Mouse (Mus musculus): Measurements from ENCODE around the gene Egfl7. TPM values are rescaled to one million over a fixed set of nuclear protein-coding genes. Genes with fewer than 3 reads are reported as not detected.

The Egfl7 gene
- polyA plus RNA-seq, 1 experiment from 2014 or later, result 118 TPM

DNA sequence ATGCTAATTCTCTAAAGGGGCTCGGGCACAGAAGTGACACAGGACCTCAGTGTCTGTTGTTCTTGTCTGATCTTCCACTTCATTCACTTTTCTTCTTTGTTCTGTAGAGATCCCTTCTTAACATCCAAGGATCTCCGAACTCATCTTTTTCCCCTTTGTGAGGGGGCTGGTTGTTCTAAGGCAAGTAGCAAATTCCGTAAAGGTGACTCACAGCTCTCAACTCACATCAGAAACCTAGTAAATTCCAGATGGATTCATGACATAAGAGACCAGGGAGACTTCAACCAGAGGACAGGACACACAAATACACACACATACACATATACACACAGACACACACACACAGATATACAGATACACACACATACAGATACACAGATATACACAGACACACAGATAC is 30.7 kb downstream of the Egfl7 start:
- ATAC-seq, result no peak
- Histone ChIP-seq H3K9me3 (ENCODE audit: control insufficient read depth, low read length) (no peaks in the 10 kb centered on the region), H3K4me3 (ENCODE audit: low read length) (no peak overlapping the region), H3K4me1 (ENCODE audit: control insufficient read depth, insufficient read depth, low read length) (peaks cover 17% of the 10 kb centered on the region), H3K4me2 (ENCODE audit: low read depth, low read length) (no peak overlapping the region), H3K27me3 (replicated peaks; ENCODE audit: control insufficient read depth, insufficient read depth, low read length) (no peaks in the 10 kb centered on the region), H3K9ac (ENCODE audit: low read depth, low read length) (no peak overlapping the region), H3K36me3 (ENCODE audit: control insufficient read depth, insufficient read depth, low read length) (no peaks in the 10 kb centered on the region), H3K27ac (ENCODE audit: low read length) (no peak overlapping the region)
- WGBS, result 80% methylated on average over 3 of the region's 3 CpGs

DNA sequence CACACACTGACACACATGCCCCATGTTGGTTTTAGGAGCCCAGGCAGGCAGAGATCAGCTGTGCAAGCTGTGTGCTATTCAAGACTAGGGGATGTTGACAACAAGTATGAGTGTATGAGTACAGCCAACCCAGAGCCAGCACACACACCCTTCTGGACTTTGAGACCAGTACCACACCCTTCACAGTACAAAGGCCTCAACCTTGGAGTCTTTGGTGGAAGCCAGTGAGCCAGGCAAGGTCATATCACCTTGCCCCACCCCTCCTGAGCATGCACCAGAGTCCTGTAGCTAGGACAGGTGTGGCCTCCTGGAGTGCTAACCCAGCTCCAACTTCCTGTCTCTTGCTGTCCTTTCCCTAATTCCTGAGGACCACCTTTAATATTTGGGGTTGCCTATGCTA is 31.2 kb downstream of the Egfl7 start:
- no peaks in the 10 kb centered on the region for H3K27me3 ChIP-seq (replicated peaks; ENCODE audit: control insufficient read depth, insufficient read depth, low read length)
- ATAC-seq, result peak; percentile 87
- peaks cover 18% of the 10 kb centered on the region for H3K4me1 ChIP-seq (ENCODE audit: control insufficient read depth, insufficient read depth, low read length)
- no peak overlapping the region for H3K9ac ChIP-seq (ENCODE audit: low read depth, low read length)
- no peak overlapping the region for H3K4me3 ChIP-seq (ENCODE audit: low read length)
- peak overlapping the region; percentile 65 for H3K27ac ChIP-seq (ENCODE audit: low read length)
- H3K4me2 ChIP-seq (ENCODE audit: low read depth, low read length), result no peak overlapping the region
- no peaks in the 10 kb centered on the region for H3K9me3 ChIP-seq (ENCODE audit: control insufficient read depth, low read length)
- H3K36me3 ChIP-seq (ENCODE audit: control insufficient read depth, insufficient read depth, low read length), result no peaks in the 10 kb centered on the region

DNA sequence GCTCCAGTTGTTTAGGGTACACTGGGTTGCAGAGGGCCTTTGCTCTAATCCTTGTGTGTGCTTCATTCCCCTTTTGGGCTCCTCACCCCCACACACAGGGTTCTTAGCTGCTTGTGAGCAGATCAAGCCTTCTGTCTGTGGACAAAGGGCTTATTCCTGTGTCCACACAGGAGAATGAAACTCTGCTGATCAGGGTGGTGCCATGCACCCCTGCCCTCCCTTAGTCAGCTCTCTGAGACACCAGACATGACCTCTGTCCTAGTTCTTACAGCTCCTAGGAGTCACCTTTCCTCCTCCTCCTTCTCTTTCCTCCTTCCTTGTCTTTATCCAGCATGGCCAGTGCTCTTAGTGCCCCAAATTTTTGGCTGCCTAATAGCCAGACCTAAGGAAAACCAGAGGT is 32.1 kb downstream of the Egfl7 start:
- H3K9me3 ChIP-seq (ENCODE audit: control insufficient read depth, low read length), result no peaks in the 10 kb centered on the region
- H3K27me3 ChIP-seq (replicated peaks; ENCODE audit: control insufficient read depth, insufficient read depth, low read length), result no peaks in the 10 kb centered on the region
- no peak overlapping the region for H3K9ac ChIP-seq (ENCODE audit: low read depth, low read length)
- no peaks in the 10 kb centered on the region for H3K36me3 ChIP-seq (ENCODE audit: control insufficient read depth, insufficient read depth, low read length)
- H3K4me1 ChIP-seq (ENCODE audit: control insufficient read depth, insufficient read depth, low read length), result peaks cover 14% of the 10 kb centered on the region
- peak overlapping the region; percentile 65; the same call in 1 of the 2 replicates for H3K27ac ChIP-seq (ENCODE audit: low read length)
- no peak for ATAC-seq
- no peak overlapping the region for H3K4me2 ChIP-seq (ENCODE audit: low read depth, low read length)
- H3K4me3 ChIP-seq (ENCODE audit: low read length), result no peak overlapping the region

DNA sequence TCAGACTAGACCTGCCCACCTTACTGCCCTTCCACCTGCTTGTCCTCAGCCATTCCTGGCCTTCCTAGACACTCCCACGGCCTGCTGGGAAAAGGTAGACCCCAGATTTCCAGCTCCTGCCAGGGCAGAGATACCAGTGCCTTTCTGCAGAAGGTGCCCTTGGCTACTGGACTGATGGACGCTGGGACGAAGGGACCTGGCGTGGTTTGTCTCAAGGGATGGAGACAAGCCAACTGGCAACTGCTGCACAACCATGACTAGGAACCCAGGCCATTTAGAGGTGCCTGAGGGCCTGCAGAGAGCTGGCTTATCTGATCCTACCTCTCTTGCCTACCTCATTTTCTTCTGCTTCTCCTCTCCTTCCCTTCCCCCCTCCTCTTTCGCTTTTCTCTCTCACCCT is 35.1 kb downstream of the Egfl7 start:
- no peak for ATAC-seq
- Histone ChIP-seq H3K9ac (ENCODE audit: low read depth, low read length) (no peak overlapping the region), H3K9me3 (ENCODE audit: control insufficient read depth, low read length) (no peaks in the 10 kb centered on the region), H3K4me3 (ENCODE audit: low read length) (no peak overlapping the region), H3K27ac (ENCODE audit: low read length) (no peak overlapping the region), H3K27me3 (replicated peaks; ENCODE audit: control insufficient read depth, insufficient read depth, low read length) (no peaks in the 10 kb centered on the region), H3K36me3 (ENCODE audit: control insufficient read depth, insufficient read depth, low read length) (no peaks in the 10 kb centered on the region), H3K4me2 (ENCODE audit: low read depth, low read length) (no peak overlapping the region), H3K4me1 (ENCODE audit: control insufficient read depth, insufficient read depth, low read length) (0 out of 2 replicates have a peak, but pooled peaks cover 7% of the 10 kb centered on the region)
- 77% methylated on average over 5 of the region's 5 CpGs for WGBS

DNA sequence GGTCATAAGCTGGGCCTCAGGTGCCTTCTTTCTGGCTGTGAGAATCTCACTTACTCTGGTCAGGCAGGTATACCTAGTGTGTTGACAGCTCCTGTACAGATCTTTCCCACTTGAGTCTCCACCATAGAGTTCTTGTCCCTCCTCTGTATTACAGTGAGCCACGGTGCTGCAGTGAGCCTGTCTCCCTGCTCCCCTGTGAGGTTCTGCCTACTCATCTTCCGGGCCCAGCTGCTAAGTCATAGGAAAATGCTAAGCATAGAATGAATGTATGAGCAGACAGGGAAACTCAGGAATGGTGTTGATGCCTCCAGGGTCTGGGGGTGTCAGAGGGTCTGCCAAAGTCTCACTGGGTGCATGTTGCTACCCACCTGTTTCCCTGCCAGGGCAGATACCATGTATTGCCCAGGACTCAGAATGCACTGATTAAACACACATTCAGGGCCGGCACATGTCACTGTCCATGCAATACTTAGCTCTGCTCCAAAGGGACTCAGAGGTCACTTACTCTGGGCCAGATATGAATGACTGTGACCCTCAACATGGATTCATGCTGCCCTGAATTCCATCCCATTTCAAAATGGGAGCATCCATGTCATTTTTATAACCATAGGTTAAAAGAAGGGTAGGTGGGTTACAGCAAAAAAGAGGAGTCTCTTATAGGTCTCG is 35.8 kb downstream of the Egfl7 start:
- no peaks in the 10 kb centered on the region for H3K9me3 ChIP-seq (ENCODE audit: control insufficient read depth, low read length)
- no peak overlapping the region for H3K27ac ChIP-seq (ENCODE audit: low read length)
- 0 out of 2 replicates have a peak, but pooled peaks cover 7% of the 10 kb centered on the region for H3K4me1 ChIP-seq (ENCODE audit: control insufficient read depth, insufficient read depth, low read length)
- H3K9ac ChIP-seq (ENCODE audit: low read depth, low read length), result 0 out of 2 replicates have a peak overlapping the region, but pooled peaks have one; percentile 14
- H3K4me3 ChIP-seq (ENCODE audit: low read length), result no peak overlapping the region
- ATAC-seq, result no peak
- 85% methylated on average over 4 of the region's 4 CpGs for WGBS
- no peaks in the 10 kb centered on the region for H3K36me3 ChIP-seq (ENCODE audit: control insufficient read depth, insufficient read depth, low read length)
- no peak overlapping the region for H3K4me2 ChIP-seq (ENCODE audit: low read depth, low read length)
- H3K27me3 ChIP-seq (replicated peaks; ENCODE audit: control insufficient read depth, insufficient read depth, low read length), result no peaks in the 10 kb centered on the region

DNA sequence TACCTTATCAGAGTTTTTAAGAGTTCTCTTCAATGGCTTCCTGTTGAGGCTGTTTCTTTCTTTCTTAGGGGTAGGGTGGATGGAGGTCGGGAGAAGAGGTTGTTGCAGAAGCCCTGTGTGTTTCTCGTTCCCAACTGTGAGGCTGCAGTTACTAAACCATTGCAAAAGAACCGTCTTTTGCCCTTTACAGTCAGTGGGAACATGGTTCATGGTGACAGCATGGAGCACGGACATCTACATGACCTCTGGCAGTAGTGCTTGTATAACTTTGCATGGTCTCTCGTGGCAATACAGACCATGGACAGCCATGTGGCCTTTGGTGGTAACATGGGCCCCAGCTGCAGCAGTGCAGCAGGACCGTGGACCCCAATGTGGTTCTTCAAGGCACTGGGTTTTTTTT is 37.5 kb downstream of the Egfl7 start:
- Histone ChIP-seq H3K9ac (ENCODE audit: low read depth, low read length) (no peak overlapping the region), H3K27me3 (replicated peaks; ENCODE audit: control insufficient read depth, insufficient read depth, low read length) (no peaks in the 10 kb centered on the region), H3K4me3 (ENCODE audit: low read length) (no peak overlapping the region), H3K36me3 (ENCODE audit: control insufficient read depth, insufficient read depth, low read length) (no peaks in the 10 kb centered on the region), H3K9me3 (ENCODE audit: control insufficient read depth, low read length) (no peaks in the 10 kb centered on the region), H3K4me2 (ENCODE audit: low read depth, low read length) (no peak overlapping the region), H3K4me1 (ENCODE audit: control insufficient read depth, insufficient read depth, low read length) (peaks cover 10% of the 10 kb centered on the region; the same call in 1 of the 2 replicates), H3K27ac (ENCODE audit: low read length) (no peak overlapping the region)
- 79% methylated on average over 6 of the region's 6 CpGs for WGBS
- ATAC-seq, result no peak

DNA sequence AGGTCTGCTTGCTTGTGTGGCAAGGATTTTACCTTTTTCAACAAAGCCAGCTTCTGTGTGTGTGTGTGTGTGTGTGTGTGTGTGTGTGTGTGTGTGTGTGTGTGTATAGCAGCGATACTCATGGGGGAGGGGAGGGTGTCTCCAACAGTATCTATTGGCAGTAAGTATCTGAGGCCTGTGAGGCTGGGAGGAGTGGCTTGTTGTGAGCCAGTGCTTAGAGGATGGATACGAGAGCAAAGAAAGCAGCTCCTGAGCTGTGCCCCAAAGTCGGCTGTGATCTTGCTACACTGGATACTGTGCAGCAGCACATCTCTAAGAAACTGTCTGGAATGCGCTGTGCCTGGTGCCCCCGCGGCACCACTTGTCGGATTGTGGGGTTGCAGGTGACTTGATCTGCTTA is 38.1 kb downstream of the Egfl7 start:
- no peaks in the 10 kb centered on the region for H3K9me3 ChIP-seq (ENCODE audit: control insufficient read depth, low read length)
- WGBS, result 55% methylated on average over 7 of the region's 7 CpGs
- no peaks in the 10 kb centered on the region for H3K27me3 ChIP-seq (replicated peaks; ENCODE audit: control insufficient read depth, insufficient read depth, low read length)
- no peaks in the 10 kb centered on the region for H3K36me3 ChIP-seq (ENCODE audit: control insufficient read depth, insufficient read depth, low read length)
- H3K27ac ChIP-seq (ENCODE audit: low read length), result no peak overlapping the region
- no peak for ATAC-seq
- no peak overlapping the region for H3K4me2 ChIP-seq (ENCODE audit: low read depth, low read length)
- peaks cover 10% of the 10 kb centered on the region; the same call in 1 of the 2 replicates for H3K4me1 ChIP-seq (ENCODE audit: control insufficient read depth, insufficient read depth, low read length)
- no peak overlapping the region for H3K9ac ChIP-seq (ENCODE audit: low read depth, low read length)
- H3K4me3 ChIP-seq (ENCODE audit: low read length), result no peak overlapping the region

DNA sequence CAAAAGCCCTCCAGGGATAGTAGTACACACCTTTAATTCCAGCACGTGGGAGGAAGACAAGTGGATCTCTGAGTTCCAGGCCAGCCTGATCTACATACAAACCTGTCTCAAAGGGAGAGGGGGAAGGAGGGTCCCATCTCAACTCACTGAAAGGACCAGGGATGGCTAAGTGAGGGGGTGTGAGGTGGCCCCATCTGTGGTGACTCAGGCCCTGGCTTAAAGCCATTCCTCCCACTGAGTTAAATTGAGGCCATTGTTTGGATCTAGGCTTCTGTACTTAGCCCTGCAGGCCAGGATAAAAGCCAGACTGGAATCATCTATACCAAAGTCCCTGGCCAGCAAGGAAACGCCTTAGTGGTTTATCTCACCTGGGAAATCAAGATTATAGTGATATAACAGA is 41.4 kb downstream of the Egfl7 start:
- H3K4me3 ChIP-seq (ENCODE audit: low read length), result no peak overlapping the region
- H3K27ac ChIP-seq (ENCODE audit: low read length), result no peak overlapping the region
- no peak overlapping the region for H3K4me2 ChIP-seq (ENCODE audit: low read depth, low read length)
- H3K9ac ChIP-seq (ENCODE audit: low read depth, low read length), result peak overlapping the region; percentile 33; the same call in 1 of the 2 replicates
- peaks cover 6% of the 10 kb centered on the region; the same call in 1 of the 2 replicates for H3K4me1 ChIP-seq (ENCODE audit: control insufficient read depth, insufficient read depth, low read length)
- ATAC-seq, result peak; percentile 43
- H3K27me3 ChIP-seq (replicated peaks; ENCODE audit: control insufficient read depth, insufficient read depth, low read length), result no peaks in the 10 kb centered on the region
- H3K36me3 ChIP-seq (ENCODE audit: control insufficient read depth, insufficient read depth, low read length), result no peaks in the 10 kb centered on the region
- no peaks in the 10 kb centered on the region for H3K9me3 ChIP-seq (ENCODE audit: control insufficient read depth, low read length)
- whole genome bisulfite sequencing, result 38% methylated on average over 2 of the region's 2 CpGs

DNA sequence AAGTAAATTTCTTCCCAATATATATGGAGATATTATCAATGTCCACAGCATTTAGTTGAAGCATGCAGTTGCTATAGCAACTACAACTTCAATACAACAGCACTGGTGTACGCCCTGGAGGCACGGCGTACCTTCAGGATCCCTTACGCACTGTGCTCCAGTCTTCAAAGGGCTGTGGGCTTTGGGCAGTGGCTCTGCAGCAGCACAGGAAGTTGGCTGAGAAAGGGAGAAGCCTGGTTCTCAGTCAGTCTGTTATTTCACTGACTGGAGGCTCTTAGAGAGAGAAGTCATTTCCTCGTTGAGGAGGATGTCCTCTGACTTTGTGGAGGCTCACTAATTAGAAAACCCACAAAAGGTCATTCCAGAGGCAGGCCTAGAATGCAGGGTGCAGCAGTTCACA is 43.2 kb downstream of the Egfl7 start:
- Histone ChIP-seq H3K36me3 (ENCODE audit: control insufficient read depth, insufficient read depth, low read length) (no peaks in the 10 kb centered on the region), H3K9me3 (ENCODE audit: control insufficient read depth, low read length) (no peaks in the 10 kb centered on the region), H3K4me1 (ENCODE audit: control insufficient read depth, insufficient read depth, low read length) (peaks cover 11% of the 10 kb centered on the region), H3K4me3 (ENCODE audit: low read length) (no peak overlapping the region), H3K27ac (ENCODE audit: low read length) (no peak overlapping the region), H3K27me3 (replicated peaks; ENCODE audit: control insufficient read depth, insufficient read depth, low read length) (no peaks in the 10 kb centered on the region), H3K9ac (ENCODE audit: low read depth, low read length) (no peak overlapping the region), H3K4me2 (ENCODE audit: low read depth, low read length) (no peak overlapping the region)
- 66% methylated on average over 5 of the region's 5 CpGs for WGBS
- no peak for ATAC-seq

DNA sequence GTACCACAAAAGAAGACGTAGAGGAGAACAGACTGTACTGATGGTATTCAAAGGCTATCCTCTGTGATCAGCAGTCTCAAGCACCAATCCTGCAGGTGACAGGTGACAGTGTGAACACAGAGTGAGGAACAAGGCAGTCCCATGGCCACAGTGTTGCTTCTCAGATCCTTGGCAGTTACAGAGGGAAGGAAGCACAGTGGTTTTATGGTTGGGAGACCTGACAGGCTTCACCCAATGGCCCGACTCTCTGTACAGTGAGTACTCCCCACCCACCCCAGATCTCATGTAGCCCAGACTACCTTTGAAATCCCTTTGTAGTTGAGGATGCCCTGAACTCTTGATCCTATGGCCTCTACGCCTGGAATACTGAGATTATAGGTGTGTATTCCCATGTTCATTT is 45.6 kb downstream of the Egfl7 start:
- 81% methylated on average over 3 of the region's 3 CpGs for WGBS
- Histone ChIP-seq H3K9me3 (ENCODE audit: control insufficient read depth, low read length) (no peaks in the 10 kb centered on the region), H3K4me3 (ENCODE audit: low read length) (no peak overlapping the region), H3K36me3 (ENCODE audit: control insufficient read depth, insufficient read depth, low read length) (no peaks in the 10 kb centered on the region), H3K4me1 (ENCODE audit: control insufficient read depth, insufficient read depth, low read length) (peaks cover 30% of the 10 kb centered on the region), H3K27ac (ENCODE audit: low read length) (no peak overlapping the region), H3K4me2 (ENCODE audit: low read depth, low read length) (no peak overlapping the region), H3K27me3 (replicated peaks; ENCODE audit: control insufficient read depth, insufficient read depth, low read length) (no peaks in the 10 kb centered on the region), H3K9ac (ENCODE audit: low read depth, low read length) (no peak overlapping the region)
- ATAC-seq, result no peak
